Mouse (Mus musculus) c-Kit-negative CD71-positive TER-119-positive erythroid progenitor cells, embryonic 14.5 days (primary cell): ENCODE data around the gene Fuca1.
"Not testable (repeated sequence)": the region's sequence is repeated elsewhere in the genome, so short reads cannot be mapped to it uniquely, and the experiment has no call there.

Experiments
- DNase-seq: peaks from one replicate; pipeline ENCODE4 v3.0.0-alpha.2; 2013; ENCODE audit warnings: low read depth, low spot score

The Fuca1 gene

GRCm38 (mm10) chr4:135924418-135924817, 3.9 kb downstream of the Fuca1 start:
- no peak for DNase-seq

- no peak for DNase-seq
Observed at GRCm38 (mm10) chr4:135925341-135925740, 4.8 kb downstream of the Fuca1 start.

- no peak for DNase-seq
Observed at GRCm38 (mm10) chr4:135926195-135926808, 5.8 kb downstream of the Fuca1 start.

- no peak for DNase-seq
Observed at GRCm38 (mm10) chr4:135926861-135927260, 6.3 kb downstream of the Fuca1 start.

- no peak for DNase-seq
Observed at GRCm38 (mm10) chr4:135928376-135928775, 7.8 kb downstream of the Fuca1 start.

GRCm38 (mm10) chr4:135929405-135929804, 8.9 kb downstream of the Fuca1 start:
- no peak for DNase-seq

- no peak for DNase-seq
Observed at GRCm38 (mm10) chr4:135929828-135930227, 9.3 kb downstream of the Fuca1 start.

GRCm38 (mm10) chr4:135930239-135930638, 9.7 kb downstream of the Fuca1 start:
- DNase-seq: no peak

GRCm38 (mm10) chr4:135931832-135932231, 11.3 kb downstream of the Fuca1 start:
- no peak for DNase-seq

- no peak for DNase-seq
Observed at GRCm38 (mm10) chr4:135934708-135935500, 14.4 kb downstream of the Fuca1 start.

GRCm38 (mm10) chr4:135935502-135935901, 15.0 kb downstream of the Fuca1 start:
- DNase-seq: no peak

- no peak for DNase-seq
Observed at GRCm38 (mm10) chr4:135938858-135939257, 18.3 kb downstream of the Fuca1 start.

GRCm38 (mm10) chr4:135941026-135941425, 20.5 kb downstream of the Fuca1 start:
- not testable (repeated sequence) for DNase-seq

- no peak for DNase-seq
Observed at GRCm38 (mm10) chr4:135942193-135942592, 21.7 kb downstream of the Fuca1 start.

GRCm38 (mm10) chr4:135943389-135943788, 22.9 kb downstream of the Fuca1 start:
- no peak for DNase-seq

- no peak for DNase-seq
Observed at GRCm38 (mm10) chr4:135945706-135946105, 25.2 kb downstream of the Fuca1 start.

- DNase-seq: peak; percentile 91
Observed at GRCm38 (mm10) chr4:135946278-135946658, 25.7 kb downstream of the Fuca1 start, which contains the start of gene Hmgcl. Gene Hmgcl (plus strand): TSS chr4:135946448.

GRCm38 (mm10) chr4:135946659-135947301, 26.2 kb downstream of the Fuca1 start:
- DNase-seq: no peak

- no peak for DNase-seq
Observed at GRCm38 (mm10) chr4:135948142-135948541, 27.6 kb downstream of the Fuca1 start.

GRCm38 (mm10) chr4:135949475-135949874, 28.9 kb downstream of the Fuca1 start:
- no peak for DNase-seq

GRCm38 (mm10) chr4:135949911-135950310, 29.4 kb downstream of the Fuca1 start:
- no peak for DNase-seq

- DNase-seq: no peak
Observed at GRCm38 (mm10) chr4:135950365-135950764, 29.8 kb downstream of the Fuca1 start.

GRCm38 (mm10) chr4:135951505-135951904, 31.0 kb downstream of the Fuca1 start:
- no peak for DNase-seq
